10 mouse cellular contexts compared by ENCODE assay signal in the genomic region with DNA sequence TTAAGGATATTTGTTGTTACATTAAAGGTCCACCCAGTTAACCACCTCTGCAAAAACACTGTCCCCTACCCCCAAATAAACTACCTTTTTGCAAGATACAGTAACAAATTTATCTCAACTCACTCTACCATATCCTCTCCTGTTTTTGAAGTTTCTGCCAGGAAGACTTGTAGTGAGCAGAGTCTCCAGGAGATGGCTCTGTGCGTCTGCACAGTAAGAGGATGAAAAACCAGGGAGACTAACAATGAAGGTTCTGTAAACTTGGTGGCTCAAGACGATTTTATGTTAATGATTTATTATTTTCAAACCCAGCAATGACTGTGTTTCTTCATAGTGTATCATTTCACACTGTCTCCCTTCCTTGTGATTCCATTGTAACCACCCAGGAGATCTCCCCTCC. TPM values are rescaled to one million over a fixed set of nuclear protein-coding genes. Genes with fewer than 3 reads are reported as not detected.
DNase-seq lines count a peak whose midpoint lies in the region; TF ChIP-seq lines count a peak whose summit lies in the region.
"Had no signal": no experiment of that assay in that cellular context is flagged by ENCODE, and none has a peak within 500 bp of the region (broad histone marks: within the 10 kb centered on the region; RNA-seq: fewer than 3 reads in every experiment).

No protein-coding gene starts in this region.

- no peak overlapping the region for H3K27ac ChIP-seq in gastrocnemius, adult 2 months
- H3K27ac ChIP-seq: heart, embryonic 13.5 days; macrophage had no signal

- no peak overlapping the region for H3K4me3 ChIP-seq in gastrocnemius, adult 2 months
- H3K4me3 ChIP-seq: heart, embryonic 13.5 days had no signal

- DNase-seq in gastrocnemius, adult 2 months = no peak
- DNase-seq in gastrocnemius, adult 8-10 months (ENCODE audit: low spot score in 2 of 2) = no peak
- DNase-seq in testis, postnatal 10 days (ENCODE audit: low spot score) = peak; percentile 58
- no peak for DNase-seq in testis, postnatal 14 days (ENCODE audit: low spot score)
- DNase-seq in kidney, adult 9 months = peak; percentile 62
- DNase-seq in right cerebral cortex, postnatal 14 days = peak; percentile 41
- DNase-seq in gastrocnemius, postnatal 25 days = no peak
- DNase-seq in liver = no peak

- intact Hi-C loops in gastrocnemius, adult 2 months (cut with DNase I) = no loop called here

- TF ChIP-seq CTCF in gastrocnemius, adult 2 months (IDR thresholded peaks at IDR 0.05) = peak; percentile 47

RNA-seq across cellular contexts. Expression of a gene that starts 18.8 kb away (rescaled TPM):
- total RNA-seq in gastrocnemius, adult 2 months (2021) = not detected
- not detected for total RNA-seq in gastrocnemius, adult 8-10 months (2022)
- total RNA-seq in gastrocnemius, postnatal 25 days (2021) = not detected

RNA-seq across cellular contexts. Expression of a gene that starts 22.7 kb away (rescaled TPM):
- total RNA-seq in gastrocnemius, adult 2 months (2021) = 1 to 10 TPM; 1.2 to 1.3 TPM
- total RNA-seq in gastrocnemius, adult 8-10 months (2022) = 1 to 10 TPM in 1 of 4 experiments, under 1 TPM in 3; 0.48 to 1.0 (median 0.93) TPM
- 1 to 10 TPM; 1.0 to 1.1 TPM for total RNA-seq in gastrocnemius, postnatal 25 days (2021)

RNA-seq across cellular contexts. Expression of a gene that starts 22.8 kb away (rescaled TPM):
- total RNA-seq in gastrocnemius, adult 2 months (2021) = not detected
- not detected for total RNA-seq in gastrocnemius, adult 8-10 months (2022)
- total RNA-seq in gastrocnemius, postnatal 25 days (2021) = not detected

RNA-seq across cellular contexts. Expression of a gene that starts 34.5 kb away (rescaled TPM):
- total RNA-seq in gastrocnemius, adult 2 months (2021) = 1 to 10 TPM; 9.0 to 9.1 TPM
- total RNA-seq in gastrocnemius, adult 8-10 months (2022) = 10 to 100 TPM in 1 of 4 experiments, 1 to 10 TPM in 3; 7.8 to 11.1 (median 9.2) TPM
- total RNA-seq in gastrocnemius, postnatal 25 days (2021) = 1 to 10 TPM; 7.0 to 9.2 TPM

RNA-seq across cellular contexts. Expression of a gene that starts 34.6 kb away (rescaled TPM):
- not detected for total RNA-seq in gastrocnemius, adult 2 months (2021)
- total RNA-seq in gastrocnemius, adult 8-10 months (2022) = not detected
- not detected for total RNA-seq in gastrocnemius, postnatal 25 days (2021)

Comparison
In these comparisons a context has a peak if more than half of its experiments do, and no peak if none do; other contexts are left out.
1. DNase-seq: peak in testis, postnatal 10 days (single experiment), kidney, adult 9 months (single experiment) and right cerebral cortex, postnatal 14 days (single experiment); none in gastrocnemius, adult 2 months (single experiment), gastrocnemius, adult 8-10 months (0 of 2), testis, postnatal 14 days (single experiment), gastrocnemius, postnatal 25 days (single experiment) and liver (single experiment).